In the genomic region with DNA sequence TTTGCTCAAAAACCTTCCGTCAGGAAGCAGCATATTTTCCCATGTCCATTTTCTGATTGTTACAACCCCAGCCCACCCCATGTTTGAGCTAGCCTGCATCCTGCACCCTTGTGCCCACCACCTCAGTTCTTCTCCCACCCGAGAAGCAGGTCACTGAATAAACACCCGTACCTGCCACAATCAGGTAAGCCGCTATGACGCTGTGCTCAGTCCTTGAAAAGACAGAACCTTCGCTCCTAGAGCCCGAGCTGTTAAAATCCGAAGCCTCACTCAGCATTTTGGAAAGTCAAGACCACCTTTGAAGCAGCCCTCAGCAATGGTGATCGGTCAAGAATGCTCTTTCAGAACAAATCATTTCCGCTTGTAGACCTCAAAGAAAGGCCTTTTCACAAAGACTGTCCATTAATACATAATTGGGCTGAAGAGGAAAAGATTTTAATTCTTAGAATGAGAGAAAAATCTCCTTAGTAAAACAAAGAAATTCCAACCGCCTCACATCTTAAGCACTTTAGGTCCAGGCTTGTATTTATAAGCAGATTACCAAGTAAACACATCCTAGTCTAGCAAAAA, we compare ENCODE assay signal across 26 mouse cellular contexts. TPM values are rescaled to one million over a fixed set of nuclear protein-coding genes. Genes with fewer than 3 reads are reported as not detected.
"Had no signal": no experiment of that assay in that cellular context is flagged by ENCODE, and none has a peak within 500 bp of the region (broad histone marks: within the 10 kb centered on the region; RNA-seq: fewer than 3 reads in every experiment).

Gene Rrh (minus strand): TSS at position 382 of the 570 bp plus-strand sequence.

- H3K27ac ChIP-seq: gastrocnemius, adult 2 months; heart, adult 2 months; heart, embryonic 10.5 days; hindbrain, embryonic 12.5 days; hindbrain, embryonic 14.5 days; intestine, embryonic 15.5 days; left cerebral cortex, adult 2 months; limb, embryonic 10.5 days; liver, embryonic 13.5 days; liver, embryonic 15.5 days had no signal

- DNase-seq: gastrocnemius, adult 2 months; gastrocnemius, postnatal 10 days; gastrocnemius, postnatal 25 days; heart, adult 2 months; heart, postnatal 10 days; heart, postnatal 36 days; kidney, adult 18-20 months; kidney, adult 8-10 months; kidney, postnatal 25 days; liver; liver, embryonic 13.5 days had no signal

- H3K27me3 ChIP-seq: heart, embryonic 12.5 days; hindbrain, embryonic 12.5 days; intestine, embryonic 15.5 days; limb, embryonic 12.5 days; liver, embryonic 13.5 days; liver, embryonic 15.5 days had no signal

- H3K4me3 ChIP-seq: gastrocnemius, adult 2 months; heart, adult 2 months; heart, embryonic 10.5 days; heart, embryonic 12.5 days; hindbrain, embryonic 12.5 days; intestine, embryonic 15.5 days; layer of hippocampus, adult 2 months; left cerebral cortex, adult 2 months; limb, embryonic 10.5 days; limb, embryonic 12.5 days; liver, embryonic 13.5 days; liver, embryonic 15.5 days had no signal

- H3K9me3 ChIP-seq: heart, embryonic 10.5 days; heart, embryonic 12.5 days; hindbrain, embryonic 12.5 days; intestine, embryonic 15.5 days; limb, embryonic 10.5 days; limb, embryonic 12.5 days; liver, embryonic 13.5 days; liver, embryonic 15.5 days had no signal

- H3K4me1 ChIP-seq: heart, embryonic 10.5 days; heart, embryonic 12.5 days; hindbrain, embryonic 12.5 days; intestine, embryonic 15.5 days; limb, embryonic 10.5 days; limb, embryonic 12.5 days; liver, embryonic 13.5 days; liver, embryonic 15.5 days had no signal

- ATAC-seq: hindbrain, embryonic 16.5 days; intestine, embryonic 15.5 days; intestine, postnatal 0 days had no signal

RNA-seq across cellular contexts. Expression of gene Rrh, which starts in this region (rescaled TPM):
- total RNA-seq: gastrocnemius, adult 2 months; gastrocnemius, postnatal 25 days; heart, adult 2 months; heart, postnatal 36 days had no signal
- polyA plus RNA-seq: heart, adult 2 months; heart, embryonic 10.5 days; heart, embryonic 14.5 days; hindbrain, embryonic 12.5 days; hindbrain, embryonic 14.5 days; intestine, embryonic 15.5 days; kidney, embryonic 14.5 days; kidney, embryonic 16.5 days; limb, embryonic 10.5 days; liver, embryonic 15.5 days had no signal
